ENCODE assay signal across 22 mouse cellular contexts in genomic region chr9:105312686-105313085, GRCm38 (mm10).
DNase-seq lines count a peak whose midpoint lies in the region; ATAC-seq and TF ChIP-seq lines count a peak whose summit lies in the region.
"Had no signal": no experiment of that assay in that cellular context is flagged by ENCODE, and none has a peak within 500 bp of the region (broad histone marks: within the 10 kb centered on the region; RNA-seq: fewer than 3 reads in every experiment).

No protein-coding gene starts in this region.

- no peak for ATAC-seq in hindbrain, embryonic 14.5 days (ENCODE audit: low FRiP score)
- ATAC-seq in hindbrain, embryonic 16.5 days, result no peak
- ATAC-seq in midbrain, embryonic 15.5 days (replicated peaks), result no peak
- ATAC-seq in midbrain, embryonic 16.5 days, result no peak
- ATAC-seq: CD4-positive, CD25-positive, alpha-beta regulatory T cell, adult 4 months had no signal

- H3K4me2 ChIP-seq in hindbrain, embryonic 14.5 days (replicated peaks), result no peak overlapping the region
- no peak overlapping the region for H3K4me2 ChIP-seq in hindbrain, embryonic 16.5 days (ENCODE audit: low read length)
- no peak overlapping the region for H3K4me2 ChIP-seq in midbrain, embryonic 15.5 days
- no peak overlapping the region for H3K4me2 ChIP-seq in midbrain, embryonic 16.5 days (ENCODE audit: low read length)
- H3K4me2 ChIP-seq: forebrain, embryonic 13.5 days; heart, embryonic 13.5 days; hindbrain, embryonic 12.5 days had no signal

- TF ChIP-seq POLR2A in cortical plate, adult 2 months (IDR thresholded peaks at IDR 0.05; ENCODE audit: extremely low read depth, insufficient read depth, low read length), result no peak

- H3K27me3 ChIP-seq in hindbrain, embryonic 14.5 days (ENCODE audit: control insufficient read depth, insufficient read depth, low read length), result no peaks in the 10 kb centered on the region
- H3K27me3 ChIP-seq in hindbrain, embryonic 16.5 days (replicated peaks; ENCODE audit: control insufficient read depth, insufficient read depth, low read length), result no peaks in the 10 kb centered on the region
- no peaks in the 10 kb centered on the region for H3K27me3 ChIP-seq in midbrain, embryonic 15.5 days (replicated peaks)
- no peaks in the 10 kb centered on the region for H3K27me3 ChIP-seq in midbrain, embryonic 16.5 days (ENCODE audit: control insufficient read depth, insufficient read depth, low read depth, low read length)
- H3K27me3 ChIP-seq: forebrain, embryonic 13.5 days; heart, embryonic 13.5 days; hindbrain, embryonic 12.5 days had no signal

- peak overlapping the region; percentile 29; the same call in 1 of the 2 replicates for H3K27ac ChIP-seq in hindbrain, embryonic 14.5 days
- H3K27ac ChIP-seq in hindbrain, embryonic 16.5 days (ENCODE audit: low read depth, low read length), result no peak overlapping the region
- peak overlapping the region; percentile 18; the same call in 1 of the 2 replicates for H3K27ac ChIP-seq in midbrain, embryonic 15.5 days
- no peak overlapping the region for H3K27ac ChIP-seq in midbrain, embryonic 16.5 days (ENCODE audit: low read length)
- H3K27ac ChIP-seq in cortical plate, adult 2 months (ENCODE audit: insufficient read depth, low read length), result 0 out of 2 replicates have a peak overlapping the region, but pooled peaks have one; percentile 29
- H3K27ac ChIP-seq: forebrain, embryonic 10.5 days; forebrain, embryonic 13.5 days; heart, adult 2 months; heart, embryonic 10.5 days; heart, embryonic 13.5 days; hindbrain, embryonic 12.5 days had no signal

- TF ChIP-seq CTCF in cortical plate, adult 2 months (IDR thresholded peaks at IDR 0.05; ENCODE audit: extremely low read depth, insufficient read depth, low read length), result no peak

- H3K9me3 ChIP-seq in hindbrain, embryonic 14.5 days (ENCODE audit: control insufficient read depth, low read length), result no peaks in the 10 kb centered on the region
- no peaks in the 10 kb centered on the region for H3K9me3 ChIP-seq in hindbrain, embryonic 16.5 days (ENCODE audit: control insufficient read depth, low read length)
- no peaks in the 10 kb centered on the region for H3K9me3 ChIP-seq in midbrain, embryonic 15.5 days
- H3K9me3 ChIP-seq in midbrain, embryonic 16.5 days (replicated peaks; ENCODE audit: control insufficient read depth, low read length, poor library complexity, severe bottlenecking), result no peaks in the 10 kb centered on the region
- H3K9me3 ChIP-seq: forebrain, embryonic 10.5 days; forebrain, embryonic 13.5 days; heart, embryonic 10.5 days; heart, embryonic 13.5 days; hindbrain, embryonic 12.5 days had no signal

- DNase-seq in hindbrain, embryonic 14.5 days (ENCODE audit: low spot score), result no peak
- peak; percentile 4 to 38 for DNase-seq in kidney, adult 8-10 months
- DNase-seq in kidney, postnatal 10 days, result no peak
- DNase-seq in layer of hippocampus, postnatal 10 days (ENCODE audit: low spot score in 2 of 2), result no peak
- DNase-seq: adrenal gland, adult 2 months; adrenal gland, postnatal 14 days; cerebellum, adult 11-12 months; cerebellum, adult 8-10 months; gastrocnemius, postnatal 25 days; heart, adult 2 months; heart, postnatal 14 days; heart, postnatal 4 days had no signal

- H3K4me1 ChIP-seq in hindbrain, embryonic 14.5 days (replicated peaks; ENCODE audit: control insufficient read depth, insufficient read depth, low read length), result peaks cover 25% of the 10 kb centered on the region; the same call in 1 of the 2 replicates
- peaks cover 2% of the 10 kb centered on the region; the same call in 1 of the 2 replicates for H3K4me1 ChIP-seq in hindbrain, embryonic 16.5 days (ENCODE audit: control insufficient read depth, insufficient read depth, low read depth, low read length)
- H3K4me1 ChIP-seq in midbrain, embryonic 15.5 days, result peaks cover 10% of the 10 kb centered on the region
- peaks cover 9% of the 10 kb centered on the region for H3K4me1 ChIP-seq in midbrain, embryonic 16.5 days (ENCODE audit: control insufficient read depth, insufficient read depth, low read length)
- H3K4me1 ChIP-seq in cortical plate, adult 2 months (ENCODE audit: control insufficient read depth, insufficient read depth, low read length), result peaks cover 10% of the 10 kb centered on the region
- H3K4me1 ChIP-seq: forebrain, embryonic 10.5 days; heart, embryonic 10.5 days; heart, embryonic 13.5 days; hindbrain, embryonic 12.5 days had no signal

- 80% methylated on average over 1 of the region's 1 CpGs for WGBS in hindbrain, embryonic 14.5 days
- whole genome bisulfite sequencing in hindbrain, embryonic 16.5 days, result 80% methylated on average over 1 of the region's 1 CpGs
- 82% methylated on average over 1 of the region's 1 CpGs for WGBS in midbrain, embryonic 15.5 days
- 86% methylated on average over 1 of the region's 1 CpGs for WGBS in midbrain, embryonic 16.5 days

- no peak overlapping the region for H3K9ac ChIP-seq in hindbrain, embryonic 14.5 days
- H3K9ac ChIP-seq in hindbrain, embryonic 16.5 days (ENCODE audit: low read depth, low read length), result no peak overlapping the region
- H3K9ac ChIP-seq in midbrain, embryonic 15.5 days, result no peak overlapping the region
- H3K9ac ChIP-seq in midbrain, embryonic 16.5 days (ENCODE audit: low read depth, low read length), result no peak overlapping the region
- H3K9ac ChIP-seq: forebrain, embryonic 13.5 days; heart, embryonic 13.5 days; hindbrain, embryonic 12.5 days had no signal

- H3K36me3 ChIP-seq in hindbrain, embryonic 14.5 days (replicated peaks; ENCODE audit: control insufficient read depth, insufficient read depth), result no peaks in the 10 kb centered on the region
- H3K36me3 ChIP-seq in hindbrain, embryonic 16.5 days (ENCODE audit: control insufficient read depth, insufficient read depth, low read length), result no peaks in the 10 kb centered on the region
- no peaks in the 10 kb centered on the region for H3K36me3 ChIP-seq in midbrain, embryonic 15.5 days (replicated peaks)
- H3K36me3 ChIP-seq in midbrain, embryonic 16.5 days (ENCODE audit: control insufficient read depth, insufficient read depth, low read length), result no peaks in the 10 kb centered on the region
- H3K36me3 ChIP-seq: forebrain, embryonic 10.5 days; heart, embryonic 10.5 days; heart, embryonic 13.5 days; hindbrain, embryonic 12.5 days had no signal

- H3K4me3 ChIP-seq in hindbrain, embryonic 14.5 days (replicated peaks; ENCODE audit: low read length), result no peak overlapping the region
- H3K4me3 ChIP-seq in hindbrain, embryonic 16.5 days (ENCODE audit: low read length), result no peak overlapping the region
- no peak overlapping the region for H3K4me3 ChIP-seq in midbrain, embryonic 15.5 days
- H3K4me3 ChIP-seq in midbrain, embryonic 16.5 days (ENCODE audit: low read depth, low read length), result no peak overlapping the region
- H3K4me3 ChIP-seq in cortical plate, adult 2 months (ENCODE audit: insufficient read depth, low read length), result no peak overlapping the region
- H3K4me3 ChIP-seq: forebrain, embryonic 10.5 days; forebrain, embryonic 13.5 days; heart, adult 2 months; heart, embryonic 10.5 days; heart, embryonic 13.5 days; hindbrain, embryonic 12.5 days had no signal

Comparison
In these comparisons a context has a peak if more than half of its experiments do, and no peak if none do; other contexts are left out.
1. DNase-seq: peak in kidney, adult 8-10 months (2 of 2); none in hindbrain, embryonic 14.5 days (single experiment), kidney, postnatal 10 days (single experiment) and layer of hippocampus, postnatal 10 days (0 of 2).
2. H3K27ac ChIP-seq: peak in hindbrain, embryonic 14.5 days (single experiment), midbrain, embryonic 15.5 days (single experiment) and cortical plate, adult 2 months (single experiment); none in hindbrain, embryonic 16.5 days (single experiment) and midbrain, embryonic 16.5 days (single experiment).